Mouse (Mus musculus) neural tube, embryonic 10.5 days (tissue): ENCODE data around the gene Apoh.
A peak's percentile ranks its signal among the peaks of the same experiment; 100 is the strongest.

Experiments used
- DNase-seq: peaks from one replicate; pipeline ENCODE4 v3.0.0-alpha.2; 2017; ENCODE audit warnings: low spot score; ENCODE audit errors: extremely low spot score

The Apoh gene

GRCm38 (mm10) chr11:108333583-108334379 is 9.4 kb upstream of the Apoh start:
- no peak for DNase-seq

GRCm38 (mm10) chr11:108334658-108335057 is 8.5 kb upstream of the Apoh start:
- DNase-seq = no peak

- DNase-seq = no peak
These were observed 7.6 kb upstream of the Apoh start for GRCm38 (mm10) chr11:108335536-108335935.

GRCm38 (mm10) chr11:108336445-108336844 is 6.7 kb upstream of the Apoh start:
- no peak for DNase-seq

- DNase-seq = no peak
These were observed 2.9 kb upstream of the Apoh start for GRCm38 (mm10) chr11:108340293-108340692.

GRCm38 (mm10) chr11:108341783-108342182 is 1.4 kb upstream of the Apoh start:
- no peak for DNase-seq

GRCm38 (mm10) chr11:108343789-108344462 is 772 bp downstream of the Apoh start, which contains the start of gene Prkca:
Prkca (minus strand) TSS chr11:108343928.
- DNase-seq = peak; percentile 96

GRCm38 (mm10) chr11:108344759-108345158 is 1.6 kb downstream of the Apoh start:
- no peak for DNase-seq

- no peak for DNase-seq
These were observed 2.2 kb downstream of the Apoh start for GRCm38 (mm10) chr11:108345321-108345720.

GRCm38 (mm10) chr11:108350799-108351198 is 7.6 kb downstream of the Apoh start:
- DNase-seq = no peak

- DNase-seq = no peak
These were observed 9.8 kb downstream of the Apoh start for GRCm38 (mm10) chr11:108352842-108353388.

- DNase-seq = no peak
These were observed 12.9 kb downstream of the Apoh start for GRCm38 (mm10) chr11:108356020-108356419.

- no peak for DNase-seq
These were observed 15.8 kb downstream of the Apoh start for GRCm38 (mm10) chr11:108358911-108359310.

GRCm38 (mm10) chr11:108360983-108361382 is 17.8 kb downstream of the Apoh start:
- DNase-seq = no peak

- no peak for DNase-seq
These were observed 19.8 kb downstream of the Apoh start for GRCm38 (mm10) chr11:108362965-108363364.

- no peak for DNase-seq
These were observed 20.8 kb downstream of the Apoh start for GRCm38 (mm10) chr11:108363991-108364390.

- DNase-seq = no peak
These were observed 21.9 kb downstream of the Apoh start for GRCm38 (mm10) chr11:108364945-108365589.

GRCm38 (mm10) chr11:108365600-108365999 is 22.4 kb downstream of the Apoh start:
- no peak for DNase-seq

- DNase-seq = no peak
These were observed 23.9 kb downstream of the Apoh start for GRCm38 (mm10) chr11:108367046-108367445.

- no peak for DNase-seq
These were observed 33.7 kb downstream of the Apoh start for GRCm38 (mm10) chr11:108376815-108377214.

- peak; percentile 81 for DNase-seq
These were observed 34.7 kb downstream of the Apoh start for GRCm38 (mm10) chr11:108377680-108378362.
